Comparison of ENCODE assay signal across 26 mouse cellular contexts in the genomic region with DNA sequence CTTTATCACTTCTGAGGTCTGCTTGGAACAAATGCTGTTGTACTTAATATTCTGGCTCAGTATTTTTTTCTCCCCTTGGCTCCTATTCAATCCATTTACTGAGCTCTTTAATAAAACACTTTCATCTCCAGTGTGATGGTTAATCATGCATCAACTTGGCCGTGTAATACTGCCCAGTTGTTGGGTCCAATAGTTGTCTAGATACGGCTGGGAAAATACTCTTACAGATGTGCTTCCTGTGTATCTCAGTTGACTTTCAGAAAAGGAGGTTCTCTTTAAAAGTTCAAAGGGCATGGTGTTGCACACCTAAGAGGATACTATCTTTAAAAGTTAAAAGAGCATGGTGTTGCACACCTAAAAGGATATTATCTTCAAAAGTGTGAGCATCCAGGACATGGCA.
DNase-seq lines count a peak whose midpoint lies in the region; ATAC-seq and TF ChIP-seq lines count a peak whose summit lies in the region.
"Had no signal": no experiment of that assay in that cellular context is flagged by ENCODE, and none has a peak within 500 bp of the region (broad histone marks: within the 10 kb centered on the region; RNA-seq: fewer than 3 reads in every experiment).

No protein-coding gene starts in this region.

- H3K27ac ChIP-seq in intestine, embryonic 16.5 days (ENCODE audit: low read length): peak overlapping the region; percentile 55; the same call in 1 of the 2 replicates
- H3K27ac ChIP-seq in small intestine, adult 2 months (ENCODE audit: insufficient read depth, low read depth, low read length): peak overlapping the region; percentile 24; the same call in 1 of the 2 replicates
- no peak overlapping the region for H3K27ac ChIP-seq in forebrain, embryonic 10.5 days
- H3K27ac ChIP-seq: embryonic facial prominence, embryonic 10.5 days; embryonic facial prominence, embryonic 13.5 days; forebrain, embryonic 13.5 days; hindbrain, embryonic 12.5 days; hindbrain, embryonic 15.5 days had no signal

- H3K9me3 ChIP-seq in intestine, embryonic 16.5 days (ENCODE audit: control insufficient read depth, low read length): no peaks in the 10 kb centered on the region
- H3K9me3 ChIP-seq in forebrain, embryonic 10.5 days: no peaks in the 10 kb centered on the region
- H3K9me3 ChIP-seq: embryonic facial prominence, embryonic 10.5 days; embryonic facial prominence, embryonic 13.5 days; forebrain, embryonic 13.5 days; hindbrain, embryonic 12.5 days; hindbrain, embryonic 15.5 days had no signal

- no peak overlapping the region for H3K4me2 ChIP-seq in intestine, embryonic 16.5 days (ENCODE audit: low read depth, low read length)
- H3K4me2 ChIP-seq: embryonic facial prominence, embryonic 13.5 days; forebrain, embryonic 13.5 days; heart, embryonic 11.5 days; hindbrain, embryonic 12.5 days; hindbrain, embryonic 15.5 days had no signal

- DNase-seq in kidney, adult 9 months: peak; percentile 80
- DNase-seq in kidney, postnatal 10 days: no peak
- DNase-seq in forebrain, embryonic 10.5 days (ENCODE audit: extremely low spot score, low spot score): no peak
- no peak for DNase-seq in embryo, embryonic 10 days (ENCODE audit: low spot score)
- DNase-seq: adrenal gland, postnatal 10 days; adrenal gland, postnatal 36 days; cerebellum, adult 11 months; cerebellum, adult 2 months; cerebellum, adult 9-11 months; cerebellum, postnatal 25 days; embryo, embryonic 11 days; gastrocnemius, postnatal 14 days had no signal

- TF ChIP-seq POLR2A in small intestine, adult 2 months (IDR thresholded peaks at IDR 0.05; ENCODE audit: low read depth, low read length): no peak

- no peak overlapping the region for H3K9ac ChIP-seq in intestine, embryonic 16.5 days (ENCODE audit: low read depth, low read length)
- H3K9ac ChIP-seq: embryonic facial prominence, embryonic 13.5 days; forebrain, embryonic 13.5 days; hindbrain, embryonic 12.5 days; hindbrain, embryonic 15.5 days had no signal

- no peaks in the 10 kb centered on the region for H3K27me3 ChIP-seq in intestine, embryonic 16.5 days (replicated peaks; ENCODE audit: control insufficient read depth, insufficient read depth, low read length)
- H3K27me3 ChIP-seq in small intestine, adult 2 months (ENCODE audit: control insufficient read depth, insufficient read depth, low read length): no peaks in the 10 kb centered on the region
- H3K27me3 ChIP-seq in forebrain, embryonic 10.5 days (ENCODE audit: poor library complexity, severe bottlenecking): no peaks in the 10 kb centered on the region
- H3K27me3 ChIP-seq: CH12.LX; embryonic facial prominence, embryonic 13.5 days; forebrain, embryonic 13.5 days; hindbrain, embryonic 12.5 days; Patski had no signal

- H3K4me1 ChIP-seq in intestine, embryonic 16.5 days (ENCODE audit: control insufficient read depth, insufficient read depth, low read length): peaks cover 5% of the 10 kb centered on the region
- H3K4me1 ChIP-seq in small intestine, adult 2 months (ENCODE audit: control insufficient read depth, insufficient read depth, insufficient read length, low read length): peaks cover 15% of the 10 kb centered on the region; the same call in 1 of the 2 replicates
- no peaks in the 10 kb centered on the region for H3K4me1 ChIP-seq in forebrain, embryonic 10.5 days
- H3K4me1 ChIP-seq: embryonic facial prominence, embryonic 10.5 days; embryonic facial prominence, embryonic 13.5 days; forebrain, embryonic 13.5 days; hindbrain, embryonic 12.5 days; hindbrain, embryonic 15.5 days had no signal

- no peaks in the 10 kb centered on the region for H3K36me3 ChIP-seq in intestine, embryonic 16.5 days (ENCODE audit: control insufficient read depth, insufficient read depth, low read length)
- H3K36me3 ChIP-seq in small intestine, adult 2 months (ENCODE audit: control insufficient read depth, insufficient read depth, low read length): no peaks in the 10 kb centered on the region
- H3K36me3 ChIP-seq in forebrain, embryonic 10.5 days (replicated peaks): no peaks in the 10 kb centered on the region
- H3K36me3 ChIP-seq: embryonic facial prominence, embryonic 10.5 days; embryonic facial prominence, embryonic 13.5 days; G1E; hindbrain, embryonic 12.5 days; hindbrain, embryonic 15.5 days had no signal

- WGBS in intestine, embryonic 16.5 days: 56% methylated on average over 2 of the region's 2 CpGs
- 16% methylated on average over 2 of the region's 2 CpGs for WGBS in small intestine, adult 2 months
- WGBS in forebrain, embryonic 10.5 days: 89% methylated on average over 2 of the region's 2 CpGs

- no peak for TF ChIP-seq CTCF in small intestine, adult 2 months (IDR thresholded peaks at IDR 0.05; ENCODE audit: extremely low read depth, insufficient read length, insufficient replicate concordance, low read depth, low read length)

- ATAC-seq in CD4-positive, CD25-positive, alpha-beta regulatory T cell, adult 4 months: peak; percentile 52
- no peak; the same call in 1 of the 2 replicates for ATAC-seq in intestine, embryonic 16.5 days
- ATAC-seq: forebrain, embryonic 13.5 days; forebrain, embryonic 16.5 days; Patski had no signal

- no peak overlapping the region for H3K4me3 ChIP-seq in intestine, embryonic 16.5 days (ENCODE audit: low read length)
- no peak overlapping the region for H3K4me3 ChIP-seq in small intestine, adult 2 months (ENCODE audit: low read depth, low read length)
- H3K4me3 ChIP-seq in forebrain, embryonic 10.5 days: no peak overlapping the region
- H3K4me3 ChIP-seq: embryonic facial prominence, embryonic 10.5 days; embryonic facial prominence, embryonic 13.5 days; erythroblast, embryonic 14.5 days; forebrain, embryonic 13.5 days; hindbrain, embryonic 12.5 days; hindbrain, embryonic 15.5 days had no signal
